Mouse (Mus musculus): ENCODE results near the gene Slc43a3. TPM values are rescaled to one million over a fixed set of nuclear protein-coding genes. Genes with fewer than 3 reads are reported as not detected.
"Not testable (repeated sequence)": the region's sequence is repeated elsewhere in the genome, so short reads cannot be mapped to it uniquely, and the experiment has no call there.

Slc43a3 gene
- total RNA-seq (2021): 10 to 100 TPM; 22.4 to 43.2 TPM
- long read RNA-seq, experiment 1, transcript Slc43a3-201 (13 exons, 2,583 nt): major isoform, 22 of 43 reads
- long read RNA-seq, experiment 1, partial matches to known transcripts: 7 of 43 reads
- long read RNA-seq, experiment 1, other reads (novel, unspliced or antisense): 14 of 43 reads
- long read RNA-seq, experiment 2, transcript Slc43a3-201 (13 exons, 2,583 nt): major isoform, 25 of 48 reads
- long read RNA-seq, experiment 2, partial matches to known transcripts: 4 of 48 reads
- long read RNA-seq, experiment 2, other reads (novel, unspliced or antisense): 19 of 48 reads

GRCm38 (mm10) chr2:84936474-84937429, at the start of gene Slc43a3:
Gene Slc43a3, plus strand, starts transcription at chr2:84936579.
- DNase-seq: peak; percentile 89
- intact Hi-C loops (cut with DNase I; ENCODE audit: low total_unique reads): no loop called here

GRCm38 (mm10) chr2:84886821-84887281, 49.5 kb upstream of the Slc43a3 start:
- intact Hi-C loops (cut with DNase I; ENCODE audit: low total_unique reads): loop anchor here (5.0 kb wide), 1 partner anchor 55 kb away; no protein-coding TSS in a partner anchor
- peak; percentile 19 for DNase-seq

- intact Hi-C loops (cut with DNase I; ENCODE audit: low total_unique reads): loop anchor here (5.0 kb wide), 1 partner anchor 55 kb away; no protein-coding TSS in a partner anchor
- DNase-seq: no peak
These were observed 48.7 kb upstream of the Slc43a3 start for GRCm38 (mm10) chr2:84887411-84888271.

GRCm38 (mm10) chr2:84888657-84889315, 47.6 kb upstream of the Slc43a3 start:
- DNase-seq: peak; percentile 66
- intact Hi-C loops (cut with DNase I; ENCODE audit: low total_unique reads): loop anchor here (5.0 kb wide), 1 partner anchor 56 kb away; no protein-coding TSS in a partner anchor

GRCm38 (mm10) chr2:84889316-84890044, 46.9 kb upstream of the Slc43a3 start:
- intact Hi-C loops (cut with DNase I; ENCODE audit: low total_unique reads): loop anchor here (5.0 kb wide), 1 partner anchor 57 kb away; no protein-coding TSS in a partner anchor
- DNase-seq: no peak

- peak; percentile 76 for DNase-seq
- intact Hi-C loops (cut with DNase I; ENCODE audit: low total_unique reads): no loop called here
These were observed 46.4 kb upstream of the Slc43a3 start for GRCm38 (mm10) chr2:84890045-84890340.

GRCm38 (mm10) chr2:84893359-84893758, 43.0 kb upstream of the Slc43a3 start:
- intact Hi-C loops (cut with DNase I; ENCODE audit: low total_unique reads): no loop called here
- no peak for DNase-seq

GRCm38 (mm10) chr2:84895495-84896198, 40.7 kb upstream of the Slc43a3 start:
- no peak for DNase-seq
- intact Hi-C loops (cut with DNase I; ENCODE audit: low total_unique reads): no loop called here

- DNase-seq; intact Hi-C loops (cut with DNase I; ENCODE audit: low total_unique reads): not testable (repeated sequence)
These were observed 39.7 kb upstream of the Slc43a3 start for GRCm38 (mm10) chr2:84896686-84897085.

GRCm38 (mm10) chr2:84912722-84913121, 23.7 kb upstream of the Slc43a3 start:
- intact Hi-C loops (cut with DNase I; ENCODE audit: low total_unique reads): no loop called here
- no peak for DNase-seq

GRCm38 (mm10) chr2:84913881-84914280, 22.5 kb upstream of the Slc43a3 start:
- intact Hi-C loops (cut with DNase I; ENCODE audit: low total_unique reads): no loop called here
- no peak for DNase-seq

- intact Hi-C loops (cut with DNase I; ENCODE audit: low total_unique reads): no loop called here
- DNase-seq: no peak
These were observed 21.0 kb upstream of the Slc43a3 start for GRCm38 (mm10) chr2:84915330-84915729.

GRCm38 (mm10) chr2:84916548-84917320, 19.6 kb upstream of the Slc43a3 start:
- DNase-seq: peak; percentile 41
- intact Hi-C loops (cut with DNase I; ENCODE audit: low total_unique reads): no loop called here

GRCm38 (mm10) chr2:84918188-84918587, 18.2 kb upstream of the Slc43a3 start:
- intact Hi-C loops (cut with DNase I; ENCODE audit: low total_unique reads): no loop called here
- no peak for DNase-seq

GRCm38 (mm10) chr2:84919601-84920108, 16.7 kb upstream of the Slc43a3 start:
- no peak for DNase-seq
- intact Hi-C loops (cut with DNase I; ENCODE audit: low total_unique reads): no loop called here

GRCm38 (mm10) chr2:84930186-84930585, 6.2 kb upstream of the Slc43a3 start:
- intact Hi-C loops (cut with DNase I; ENCODE audit: low total_unique reads): no loop called here
- no peak for DNase-seq

Data from gastrocnemius, postnatal 14 days (tissue).